Mouse (Mus musculus) spleen, adult 2 months (tissue): ENCODE results near the gene Arhgap18. TPM values are rescaled to one million over a fixed set of nuclear protein-coding genes. Genes with fewer than 3 reads are reported as not detected.

Experiments
- DNase-seq, 2 experiments: peaks; one replicate each; pipeline versions ENCODE4 v3.0.0 to v3.0.0-alpha.2; 2012 to 2021; ENCODE audit warnings: low spot score in 2 of 2, low read depth in 1 of 2
- H3K27ac ChIP-seq: fragments of 200-500 bp; 2 replicates; pipeline ENCODE4 v1.5.1; 2012; ENCODE audit warnings: low read length, inconsistent platforms; ENCODE audit not compliant: insufficient read depth
- H3K27me3 ChIP-seq: fragments of 200-500 bp; 2 replicates; pipeline ENCODE4 v1.6.1; 2012; ENCODE audit warnings: mild to moderate bottlenecking, moderate library complexity, low read length, inconsistent platforms; ENCODE audit not compliant: control insufficient read depth, insufficient read depth
- H3K36me3 ChIP-seq: fragments of 200-500 bp; 2 replicates; pipeline ENCODE4 v1.6.1; 2012; ENCODE audit warnings: mild to moderate bottlenecking, low read length, inconsistent platforms; ENCODE audit not compliant: control insufficient read depth, insufficient read depth
- H3K4me1 ChIP-seq: fragments of 200-500 bp; 2 replicates; pipeline ENCODE4 v1.6.1; 2011; ENCODE audit warnings: inconsistent platforms; ENCODE audit not compliant: control insufficient read depth, insufficient read depth, insufficient read length
- H3K4me3 ChIP-seq: fragments of 200-500 bp; 2 replicates; pipeline ENCODE4 v1.5.1; 2011; ENCODE audit warnings: mild to moderate bottlenecking, inconsistent platforms; ENCODE audit not compliant: insufficient read depth, insufficient read length; ENCODE audit errors: extremely low read depth
- CTCF ChIP-seq: fragments of 200-500 bp; IDR thresholded peaks from 2 replicates; pipeline ENCODE4 v1.5.1; 2011; ENCODE audit warnings: mild to moderate bottlenecking, inconsistent platforms; ENCODE audit not compliant: insufficient read depth, insufficient read length, insufficient replicate concordance; ENCODE audit errors: extremely low read depth
- POLR2A ChIP-seq: fragments of 200-500 bp; IDR thresholded peaks from 2 replicates; pipeline ENCODE4 v1.6.1; 2011; ENCODE audit warnings: low read depth, low read length, inconsistent platforms
- WGBS: fragments of 180-500 bp; shearing (Covaris S2); methylation state at CpG from one replicate; pipeline ENCODE4 v1.1.7; 2018; 5-methylcytosine and 5-hydroxymethylcytosine counted together
- polyA plus RNA-seq: library from polyadenylated mRNA; depleted of rRNA; stranded (reverse); fragments of >200 nt; gene quantifications from 2 replicates; pipeline ENCODE4 v1.2.3, GENCODE M21; 2012

Gene Arhgap18
- polyA plus RNA-seq, 1 experiment: 1.3 TPM

DNA sequence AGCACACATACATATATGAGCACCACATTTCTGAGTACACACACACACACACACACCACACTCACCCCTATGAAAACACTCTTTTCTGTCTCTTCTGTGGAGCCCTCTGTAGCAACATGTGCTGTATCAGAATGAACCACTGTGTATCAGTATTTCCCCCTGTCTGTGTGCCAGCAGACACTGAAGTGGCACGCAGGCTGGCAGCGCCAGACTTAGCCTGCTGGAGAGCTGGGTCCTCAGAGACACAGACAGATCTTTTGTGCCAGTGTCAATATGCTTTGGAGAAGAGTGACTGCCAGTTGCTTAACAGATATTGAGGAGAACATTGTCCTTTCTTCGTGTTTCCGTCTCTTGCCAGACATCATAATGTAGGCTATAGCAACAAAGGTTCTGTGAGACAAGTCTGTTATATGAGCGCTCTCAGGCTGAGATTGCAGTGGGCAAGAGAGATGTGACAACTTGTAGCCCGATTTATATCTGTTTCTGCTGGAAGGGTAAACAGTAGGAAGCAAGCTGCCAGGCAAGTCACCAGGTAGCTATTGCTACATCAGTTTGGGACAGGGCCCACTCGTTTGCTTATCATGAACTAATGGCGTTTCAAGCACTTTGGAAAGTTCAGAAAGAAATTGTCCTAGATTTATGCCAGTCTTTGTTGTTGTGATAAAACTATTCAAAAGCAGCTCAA is 102.8 kb downstream of the Arhgap18 start:
- Histone ChIP-seq H3K4me3 (no peak overlapping the region), H3K36me3 (0 out of 2 replicates have a peak, but pooled peaks cover 2% of the 10 kb centered on the region), H3K27me3 (no peaks in the 10 kb centered on the region), H3K27ac (no peak overlapping the region), H3K4me1 (no peaks in the 10 kb centered on the region)
- DNase-seq: no peak
- 94% methylated on average over 8 of the region's 8 CpGs for WGBS
- TF ChIP-seq CTCF (no peak), POLR2A (no peak)

DNA sequence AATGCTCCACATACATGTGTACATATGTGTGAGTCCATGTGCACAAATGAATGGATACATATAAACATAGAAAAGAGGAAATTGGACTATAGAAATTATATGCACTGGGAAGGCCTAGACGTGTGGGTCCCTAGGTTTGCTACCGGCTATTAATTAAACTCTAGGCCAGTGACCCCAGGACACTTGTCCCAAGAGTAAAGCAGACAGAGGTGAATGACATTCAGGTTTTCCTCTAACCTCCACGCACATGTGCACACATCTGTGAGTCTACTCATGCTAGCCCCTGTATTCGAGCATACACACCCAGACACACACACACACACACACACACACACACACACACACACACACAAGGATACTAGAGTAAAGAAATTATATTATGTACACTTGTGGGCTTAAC is 104.4 kb downstream of the Arhgap18 start:
- WGBS: 88% methylated on average over 4 of the region's 4 CpGs
- Histone ChIP-seq H3K4me1 (no peaks in the 10 kb centered on the region), H3K27me3 (no peaks in the 10 kb centered on the region), H3K27ac (no peak overlapping the region), H3K4me3 (no peak overlapping the region), H3K36me3 (0 out of 2 replicates have a peak, but pooled peaks cover 2% of the 10 kb centered on the region)
- DNase-seq: no peak
- TF ChIP-seq POLR2A: no peak
- no peak for TF ChIP-seq CTCF

DNA sequence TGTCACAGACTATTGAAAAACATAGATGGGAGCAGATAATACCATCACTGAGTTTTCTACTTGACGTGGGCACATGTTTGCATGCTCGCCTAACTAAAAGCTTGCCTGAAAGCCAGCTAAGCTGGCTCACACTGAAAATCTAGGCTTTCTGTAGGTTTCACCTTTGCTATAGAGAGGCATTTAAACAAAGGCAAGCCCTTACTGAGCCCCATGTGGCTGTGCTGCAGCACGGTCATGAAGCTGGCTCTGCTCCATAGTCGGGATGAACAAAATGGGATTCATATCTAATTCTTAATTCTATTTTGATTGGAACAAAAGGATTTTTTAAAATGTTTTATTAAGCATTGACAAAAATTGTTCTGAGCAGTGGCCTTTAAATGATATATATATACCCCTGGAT is 105.3 kb downstream of the Arhgap18 start:
- Histone ChIP-seq H3K4me3 (no peak overlapping the region), H3K27me3 (no peaks in the 10 kb centered on the region), H3K4me1 (no peaks in the 10 kb centered on the region), H3K27ac (no peak overlapping the region), H3K36me3 (0 out of 2 replicates have a peak, but pooled peaks cover 2% of the 10 kb centered on the region)
- 95% methylated on average over 4 of the region's 4 CpGs for WGBS
- DNase-seq: no peak
- TF ChIP-seq POLR2A (no peak), CTCF (no peak)

DNA sequence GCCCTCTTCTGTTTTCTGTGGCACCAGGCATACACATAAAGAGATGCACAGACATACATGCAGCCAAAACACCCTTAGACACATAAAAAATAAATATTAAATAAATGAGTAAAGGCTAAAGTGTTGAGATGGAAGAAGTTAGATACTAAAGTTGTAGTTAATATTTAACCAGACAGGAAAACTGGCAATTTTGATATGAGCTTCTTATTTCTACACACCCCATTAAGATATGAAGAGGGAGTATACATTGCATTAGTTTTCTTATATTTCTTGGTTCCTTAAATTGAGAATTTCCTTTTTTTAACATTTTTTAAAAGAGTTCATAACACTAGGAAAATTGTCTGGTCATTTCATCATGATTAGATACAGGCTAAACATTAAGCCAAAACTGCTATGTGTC is 108.0 kb downstream of the Arhgap18 start:
- H3K27me3 ChIP-seq: no peaks in the 10 kb centered on the region
- H3K4me1 ChIP-seq: no peaks in the 10 kb centered on the region
- DNase-seq: no peak
- no peak overlapping the region for H3K4me3 ChIP-seq
- H3K36me3 ChIP-seq: 0 out of 2 replicates have a peak, but pooled peaks cover 2% of the 10 kb centered on the region
- H3K27ac ChIP-seq: no peak overlapping the region
- no peak for TF ChIP-seq POLR2A
- TF ChIP-seq CTCF: no peak

DNA sequence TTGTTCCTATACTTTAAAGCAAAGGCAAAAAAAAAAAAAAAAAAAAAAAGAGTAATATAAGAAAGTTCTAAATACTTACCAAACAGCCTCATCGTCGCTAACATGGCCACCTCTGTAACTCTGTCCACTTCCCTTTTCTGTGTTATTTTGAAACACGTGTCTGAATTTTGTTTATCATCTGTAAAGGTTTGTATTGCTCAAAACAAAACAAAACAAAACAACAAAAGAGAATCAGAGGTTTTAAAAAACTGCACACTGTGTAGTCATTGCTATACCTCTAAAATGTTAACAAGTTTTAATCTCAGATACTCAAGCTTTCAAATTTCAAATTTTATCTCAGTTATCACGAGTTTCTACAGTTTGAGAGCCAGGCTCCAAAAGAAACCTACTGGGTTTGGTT is 109.0 kb downstream of the Arhgap18 start:
- Histone ChIP-seq H3K27me3 (no peaks in the 10 kb centered on the region), H3K36me3 (0 out of 2 replicates have a peak, but pooled peaks cover 2% of the 10 kb centered on the region), H3K27ac (no peak overlapping the region), H3K4me1 (no peaks in the 10 kb centered on the region), H3K4me3 (no peak overlapping the region)
- no peak for DNase-seq
- TF ChIP-seq CTCF: no peak
- TF ChIP-seq POLR2A: no peak
- WGBS: 83% methylated on average over 4 of the region's 4 CpGs

DNA sequence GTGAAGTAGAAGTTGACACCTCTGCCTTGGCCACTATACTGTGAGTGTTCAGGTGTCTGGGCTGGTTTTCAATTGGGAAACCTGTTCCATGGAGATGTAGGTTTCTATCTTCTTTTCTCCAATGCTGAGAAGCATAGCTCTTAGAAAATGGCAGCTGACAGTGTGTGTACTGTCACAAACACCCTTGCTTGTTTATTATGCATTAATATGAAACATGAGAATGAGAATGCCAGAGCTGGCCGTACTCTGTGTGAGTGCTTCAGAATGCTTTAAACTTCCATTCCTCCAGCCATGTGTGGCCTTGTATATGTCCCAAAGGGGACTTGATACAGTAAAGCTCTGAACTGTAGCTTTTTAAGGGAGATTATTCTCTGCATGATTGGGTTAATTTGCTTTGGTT is 110.8 kb downstream of the Arhgap18 start:
- DNase-seq: no peak
- 95% methylated on average over 1 of the region's 1 CpGs for WGBS
- Histone ChIP-seq H3K4me1 (no peaks in the 10 kb centered on the region), H3K36me3 (0 out of 2 replicates have a peak, but pooled peaks cover 2% of the 10 kb centered on the region), H3K27ac (no peak overlapping the region), H3K27me3 (no peaks in the 10 kb centered on the region), H3K4me3 (no peak overlapping the region)
- TF ChIP-seq POLR2A: no peak

DNA sequence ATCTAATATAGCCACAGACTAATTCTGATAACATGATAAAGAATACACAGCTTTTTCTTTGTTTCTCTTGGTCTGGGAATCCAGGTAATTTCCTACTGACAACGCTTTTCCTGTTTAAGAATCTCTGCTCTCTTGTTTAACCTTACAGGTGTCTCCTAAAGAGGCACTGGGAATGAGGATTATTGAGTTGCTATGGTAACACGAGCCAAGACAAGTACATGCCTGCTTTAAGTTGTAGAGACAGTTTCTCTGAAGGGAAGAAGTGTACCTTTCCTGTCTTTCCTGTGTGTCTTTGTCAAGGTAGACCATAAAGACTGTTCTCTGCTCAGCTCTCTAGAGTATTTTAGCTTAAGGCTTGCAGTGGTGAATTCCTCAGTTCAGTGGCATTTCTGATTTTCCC is 117.6 kb downstream of the Arhgap18 start:
- 95% methylated on average over 2 of the region's 2 CpGs for WGBS
- DNase-seq: no peak
- H3K36me3 ChIP-seq: 0 out of 2 replicates have a peak, but pooled peaks cover 3% of the 10 kb centered on the region
- TF ChIP-seq CTCF (no peak), POLR2A (no peak)
- H3K4me1 ChIP-seq: no peaks in the 10 kb centered on the region
- H3K27me3 ChIP-seq: no peaks in the 10 kb centered on the region
- H3K27ac ChIP-seq: no peak overlapping the region
- no peak overlapping the region for H3K4me3 ChIP-seq
